Mouse (Mus musculus) bone marrow macrophage, adult 2 months (primary cell): Measurements from ENCODE around the gene Mrps18a.

Experiments
- CTCF ChIP-seq: IDR thresholded peaks from 2 replicates; pipeline ENCODE4 v1.5.1; 2012; ENCODE audit warnings: low read depth, mild to moderate bottlenecking, low read length, moderate library complexity
- POLR2A ChIP-seq: IDR thresholded peaks from 2 replicates; pipeline ENCODE4 v1.6.1; 2012; ENCODE audit warnings: mild to moderate bottlenecking, low read depth, low read length, borderline replicate concordance

DNA sequence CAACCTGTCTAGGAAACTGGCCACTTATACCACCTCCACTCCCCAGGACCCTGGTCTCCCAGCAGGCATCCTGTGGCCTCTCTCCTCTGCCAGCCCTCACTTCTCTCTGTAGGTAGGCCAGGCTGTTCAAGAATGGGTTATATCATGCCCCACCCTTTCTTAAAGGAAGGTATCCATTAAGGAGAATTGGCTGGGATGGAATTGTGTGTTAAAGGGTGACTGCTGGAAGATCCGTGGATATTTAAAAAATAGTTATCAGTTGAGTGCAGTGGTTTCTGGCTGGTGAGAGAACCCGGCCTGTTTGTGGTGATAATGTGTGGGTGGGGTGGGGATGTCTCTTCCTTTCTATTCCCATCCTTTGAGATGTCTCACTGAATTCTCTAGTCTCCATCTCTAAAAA, 48.5 kb downstream of the Mrps18a start:
- TF ChIP-seq POLR2A, result no peak
- TF ChIP-seq CTCF, result no peak
